Mouse (Mus musculus) olfactory bulb, adult 2 months (tissue): ENCODE measurements at regions not wholly inside any gene's neighbourhood (a gene's known extent, or its start where the extent isn't known, plus 50 kb on each side); places are given as distances from the start of the nearest gene placed in this dataset.

Source experiments
- CTCF ChIP-seq: fragments of 200-500 bp; IDR thresholded peaks from 2 replicates; pipeline ENCODE4 v1.5.1; 2012; ENCODE audit warnings: low read depth, mild to moderate bottlenecking, low read length, moderate library complexity; ENCODE audit not compliant: insufficient read depth
- POLR2A ChIP-seq: fragments of 200-500 bp; IDR thresholded peaks from 2 replicates; pipeline ENCODE4 v1.6.1; 2012; ENCODE audit warnings: mild to moderate bottlenecking, low read depth, low read length, moderate library complexity; ENCODE audit not compliant: insufficient read depth

DNA sequence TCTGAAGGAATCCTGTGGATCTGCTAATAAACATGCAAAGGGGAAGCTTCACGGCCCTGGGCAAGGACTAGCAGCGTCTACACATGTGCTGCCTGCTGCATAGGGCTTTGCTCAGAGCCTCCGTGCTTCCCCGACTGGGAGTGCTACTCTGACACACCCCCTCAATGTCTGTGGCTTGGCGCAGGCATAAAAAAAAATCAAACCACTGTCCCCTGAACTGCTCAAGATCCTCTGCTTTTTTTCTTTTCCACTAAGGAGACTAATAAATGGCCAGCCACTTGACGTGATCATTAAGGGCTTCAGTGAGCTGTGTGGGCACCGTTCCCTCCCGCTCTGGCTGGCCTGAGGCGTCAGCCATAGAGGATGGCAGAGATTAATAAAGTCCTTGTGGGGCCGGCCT is 94.8 kb downstream of the Mn1 start:
- no peak for TF ChIP-seq CTCF
- TF ChIP-seq POLR2A = no peak
